Mouse (Mus musculus) regulatory T cell (primary cell): ENCODE results near the gene Gm20388.

Experiments used
- in situ Hi-C: fragments of 300-600 bp; cut with MboI, MseI; formaldehyde crosslinking; loops from one replicate; pipeline ENCODE4 v1.15.1; 2025; ENCODE audit warnings: high pct_unique_total_duplicates

Gm20388 gene

DNA sequence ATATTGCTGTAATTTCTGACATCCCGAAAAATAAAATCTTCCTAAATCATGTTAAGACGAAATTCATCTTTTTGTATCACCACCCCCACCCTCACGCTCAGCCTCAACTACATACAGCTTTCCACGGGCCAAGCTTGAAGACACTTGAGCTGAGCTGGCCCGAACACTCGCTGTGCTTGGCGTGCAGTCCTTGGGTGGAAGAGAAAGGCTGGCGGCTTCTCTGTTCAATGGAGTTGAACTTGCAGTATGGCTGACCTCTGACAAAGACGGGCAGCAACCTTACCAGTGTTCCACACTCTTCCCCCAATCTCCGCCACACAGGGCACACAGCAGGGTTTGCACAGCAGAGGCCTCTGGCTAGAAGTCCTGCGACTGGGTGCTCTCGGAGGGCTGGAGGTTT is 670.7 kb downstream of the Gm20388 start:
- in situ Hi-C loops = no loop called here

DNA sequence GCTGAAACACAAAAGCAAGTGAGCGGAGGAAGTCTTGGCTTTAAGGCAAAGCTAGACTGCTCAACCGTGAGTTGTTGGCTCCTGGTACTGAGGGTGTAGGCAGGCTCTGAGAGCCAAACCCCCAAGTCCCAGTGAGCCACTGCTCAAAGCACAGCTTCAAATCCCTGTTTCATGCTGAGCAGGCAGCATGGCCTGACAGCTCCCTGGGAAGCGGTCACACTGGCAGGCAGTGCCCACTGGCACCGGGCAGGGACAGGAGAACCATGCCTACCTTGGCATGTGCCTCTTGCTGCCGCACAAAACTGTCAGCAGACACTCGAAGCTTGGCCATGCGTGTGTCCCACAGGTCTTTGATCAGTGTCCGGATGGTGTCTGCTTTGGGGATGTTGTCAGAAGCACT is 671.2 kb downstream of the Gm20388 start:
- in situ Hi-C loops = no loop called here

DNA sequence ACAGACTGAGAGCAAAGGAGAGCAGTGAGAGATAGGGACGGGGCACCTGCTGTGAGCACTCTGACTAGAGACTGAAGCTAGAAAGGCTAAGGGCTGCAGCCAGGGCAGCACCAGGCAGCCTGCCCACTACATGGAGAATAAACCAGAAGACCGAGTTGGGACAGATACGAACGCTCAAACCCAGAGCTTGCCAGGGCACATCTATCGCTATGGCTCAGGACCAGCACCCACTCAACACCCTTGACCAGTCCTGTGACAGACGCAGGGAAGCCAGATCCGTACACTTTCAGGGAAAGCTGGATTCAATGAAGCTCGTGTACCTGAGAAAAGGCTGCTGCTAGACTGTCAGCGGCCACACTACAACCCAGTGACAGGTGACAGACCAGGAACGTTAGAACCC is 674.9 kb downstream of the Gm20388 start:
- in situ Hi-C loops = no loop called here

DNA sequence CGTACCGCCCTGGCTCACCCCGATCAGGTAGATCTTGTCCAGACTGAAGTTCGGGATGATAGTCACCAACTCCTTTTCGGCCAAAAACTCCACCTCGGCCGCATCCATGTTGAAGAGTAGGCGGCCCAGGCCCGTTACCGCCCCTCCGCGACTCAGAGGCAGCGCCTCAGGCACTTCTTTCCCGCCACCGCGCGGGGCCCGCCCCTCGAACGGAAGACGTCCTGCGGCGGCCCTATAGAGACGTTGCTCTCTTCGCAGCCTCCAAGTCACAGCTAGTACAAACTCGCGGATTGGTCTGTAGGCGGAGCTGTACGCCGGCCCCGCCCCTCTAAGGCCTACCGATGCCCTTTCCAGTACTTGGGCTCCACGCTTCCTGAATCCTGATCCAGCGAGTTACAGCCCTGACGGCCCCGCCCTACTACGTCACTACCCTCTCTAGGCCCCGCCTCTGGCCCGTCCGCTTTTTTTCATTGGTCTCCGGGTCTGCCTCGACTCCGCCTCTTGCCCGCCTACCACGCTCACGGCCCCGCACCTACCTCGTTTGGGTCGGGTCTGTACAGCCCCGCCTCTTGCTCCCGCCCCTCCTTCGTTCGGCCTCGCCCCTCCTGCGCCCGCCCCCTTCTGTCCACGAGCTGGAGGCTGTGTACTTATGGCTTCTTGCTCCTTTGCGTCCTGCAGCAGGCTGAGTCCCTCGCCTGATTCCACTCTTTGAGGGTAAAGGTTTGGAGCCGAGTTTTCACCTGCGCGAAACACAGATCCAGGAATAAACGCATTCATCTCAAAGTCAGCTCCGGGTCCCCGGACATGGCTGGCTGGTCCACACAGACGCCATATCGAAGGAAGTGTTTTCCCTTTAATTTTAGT is 678.5 kb downstream of the Gm20388 start, which contains the start of gene Gins2:
Gins2 (minus strand) TSS at position 397 of the 864 bp plus-strand sequence.
- in situ Hi-C loops = no loop called here

DNA sequence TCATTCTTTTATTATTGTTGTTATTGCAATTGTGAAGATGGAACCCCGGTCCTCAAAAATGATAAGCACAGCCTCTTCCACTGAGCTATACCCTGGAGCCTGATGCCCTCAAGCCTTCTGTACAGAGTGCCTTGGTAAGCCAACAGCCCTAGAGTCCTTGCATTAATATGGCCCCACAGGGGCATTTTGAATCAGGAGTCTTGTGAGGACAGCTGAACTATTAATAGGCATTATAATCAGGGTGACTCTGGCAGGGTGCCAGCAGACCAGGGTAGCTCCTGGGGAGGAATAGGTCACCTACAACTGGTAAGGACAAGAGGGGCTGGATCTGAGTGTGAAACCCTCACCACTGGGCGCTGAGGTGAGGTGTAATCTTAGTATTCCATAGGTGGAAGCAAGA is 679.3 kb downstream of the Gm20388 start:
- in situ Hi-C loops = no loop called here

DNA sequence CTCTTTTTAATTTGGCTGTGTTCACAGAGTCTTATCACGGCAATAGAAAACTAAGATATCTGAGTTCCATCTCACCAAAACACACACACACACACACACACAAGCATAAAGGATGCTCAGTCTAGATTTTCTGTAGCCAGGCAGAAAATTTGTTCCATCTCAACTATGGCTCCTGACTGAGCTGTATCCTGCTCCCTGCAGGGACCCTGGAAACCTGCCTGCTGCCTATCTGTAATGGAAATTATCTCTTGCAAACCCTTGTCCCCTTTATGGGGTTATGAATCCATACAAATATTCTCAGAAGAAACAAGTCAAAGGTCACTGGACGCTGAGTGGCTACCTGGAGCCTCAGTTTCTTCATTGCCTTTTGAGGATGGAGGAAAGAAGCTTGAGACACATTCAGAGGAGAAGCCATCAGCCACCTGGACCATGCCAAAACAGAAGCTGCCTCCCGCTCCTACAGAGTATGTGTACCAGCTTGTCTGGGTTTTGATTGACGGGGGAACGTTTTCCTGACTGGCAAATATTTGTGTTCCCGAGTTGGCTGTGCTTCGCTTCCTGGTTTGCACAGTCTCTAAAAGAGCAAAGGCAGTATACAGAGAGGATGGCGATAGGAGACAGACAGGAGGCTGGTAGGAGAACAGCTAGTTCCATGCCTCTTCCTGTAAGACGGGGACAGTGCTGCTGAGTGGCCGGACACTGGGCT is 681.1 kb downstream of the Gm20388 start:
- in situ Hi-C loops = no loop called here

DNA sequence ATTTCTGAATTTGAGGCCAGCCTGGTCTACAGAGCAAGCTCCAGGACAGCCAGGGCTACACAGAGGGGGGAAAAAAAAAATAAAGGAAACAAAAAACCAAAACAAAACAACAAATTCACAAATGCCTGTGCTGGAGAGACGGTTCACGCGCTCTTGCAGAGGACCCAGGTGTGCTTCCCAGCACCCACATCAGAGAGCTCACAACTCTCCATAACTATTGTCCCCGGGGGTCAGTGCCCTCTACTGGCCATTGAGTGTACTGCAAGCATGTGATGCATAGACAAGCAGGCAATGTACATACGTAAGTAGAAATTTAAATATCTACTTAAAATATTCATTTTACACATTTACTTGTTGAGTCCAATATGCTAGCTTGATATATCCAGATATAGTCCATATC is 683.9 kb downstream of the Gm20388 start:
- in situ Hi-C loops = no loop called here

DNA sequence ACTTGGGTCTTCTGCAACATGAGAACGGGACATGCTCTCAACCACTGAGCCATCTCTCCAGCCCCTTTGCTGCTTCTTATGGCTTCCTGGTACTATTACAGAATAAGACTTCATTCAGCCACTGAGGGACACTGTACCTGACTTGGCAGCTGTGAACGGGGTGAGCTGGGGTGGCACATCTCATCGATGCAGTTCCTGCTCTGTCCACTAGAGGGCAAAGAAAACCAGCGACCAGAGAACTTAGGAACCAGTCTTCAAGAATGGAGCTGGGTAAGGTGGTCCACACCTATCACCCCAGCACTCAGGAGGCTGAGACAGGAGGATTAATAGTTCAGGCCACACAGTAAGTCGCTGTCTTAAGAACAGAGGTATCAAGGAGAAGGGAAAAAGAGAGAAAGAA is 685.3 kb downstream of the Gm20388 start:
- in situ Hi-C loops = no loop called here

DNA sequence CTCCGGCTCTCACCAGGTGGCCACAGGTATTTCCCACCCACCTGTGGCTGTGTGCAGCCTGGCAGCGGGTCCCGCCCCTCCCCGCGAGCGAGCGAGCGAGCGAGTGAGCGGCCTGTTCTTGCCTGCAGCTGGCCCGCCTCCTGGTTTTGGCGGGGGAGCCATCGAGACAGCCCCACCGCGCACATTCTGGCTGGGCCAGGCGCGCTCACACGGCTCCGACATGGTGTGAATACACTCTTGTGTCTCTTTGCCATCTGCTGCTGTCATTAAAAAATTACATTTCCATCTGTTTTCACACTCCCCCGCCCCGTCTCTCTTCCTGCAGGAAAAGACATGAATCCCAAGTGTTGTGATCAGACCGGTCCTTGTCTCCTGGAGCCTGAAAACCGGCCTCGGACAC is 687.9 kb downstream of the Gm20388 start:
- in situ Hi-C loops = no loop called here

DNA sequence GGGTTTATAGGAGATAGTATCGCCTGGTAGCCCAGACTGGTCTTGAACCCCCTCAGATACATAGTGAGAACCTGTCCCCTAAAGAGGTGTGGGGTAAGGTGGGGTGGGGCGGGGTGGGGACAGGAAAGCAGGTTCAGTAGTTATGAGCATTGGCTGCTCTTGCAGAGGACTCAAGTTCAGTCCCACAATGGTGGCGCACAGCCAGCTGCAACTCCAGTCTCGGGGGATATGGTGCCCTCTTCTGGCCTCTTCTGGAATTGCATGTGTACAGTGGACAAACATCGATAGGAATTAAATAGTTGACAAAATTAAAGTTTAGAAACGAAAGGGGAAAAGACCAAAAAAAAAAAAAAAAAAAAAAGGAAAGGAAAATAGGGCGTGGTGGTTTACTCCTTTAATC is 688.9 kb downstream of the Gm20388 start:
- in situ Hi-C loops = no loop called here

DNA sequence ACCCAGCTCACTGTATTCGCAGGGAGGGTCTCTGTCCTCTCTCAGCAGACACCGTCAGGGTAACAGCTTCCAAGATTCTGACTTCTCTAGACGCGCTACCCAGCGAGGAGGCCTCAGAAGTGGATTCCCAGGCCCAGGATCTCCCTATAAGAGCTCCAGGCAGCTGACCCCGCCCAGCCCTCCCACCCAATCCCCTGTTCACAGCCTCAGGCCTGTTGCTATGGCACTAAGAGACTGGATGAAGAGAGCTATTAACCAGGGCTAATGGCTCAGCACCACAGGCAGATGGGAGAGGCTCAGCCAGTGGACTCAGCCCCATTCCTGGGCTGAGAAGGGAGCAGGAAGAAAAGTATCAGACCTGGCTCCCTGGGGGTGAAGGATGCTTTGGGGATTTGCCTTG is 692.0 kb downstream of the Gm20388 start:
- in situ Hi-C loops = no loop called here

DNA sequence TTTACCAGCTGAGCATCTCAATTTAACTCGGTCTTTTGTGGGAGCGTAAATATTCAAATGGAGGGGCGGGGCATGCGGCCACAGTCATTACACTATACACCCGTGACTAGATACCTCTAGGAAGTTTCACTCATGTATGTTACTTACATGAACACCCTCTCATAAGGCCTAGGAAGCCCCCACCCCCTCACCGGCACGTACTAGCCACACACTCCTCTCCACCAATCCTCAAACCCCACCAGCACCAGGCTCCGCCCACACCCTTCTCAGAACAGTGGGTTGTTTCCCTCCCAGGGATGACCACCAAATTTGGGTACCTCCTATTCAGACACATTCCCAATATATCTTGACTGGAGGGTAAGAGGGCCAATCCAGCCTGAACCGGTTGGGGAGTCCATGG is 696.8 kb downstream of the Gm20388 start:
- in situ Hi-C loops = no loop called here

DNA sequence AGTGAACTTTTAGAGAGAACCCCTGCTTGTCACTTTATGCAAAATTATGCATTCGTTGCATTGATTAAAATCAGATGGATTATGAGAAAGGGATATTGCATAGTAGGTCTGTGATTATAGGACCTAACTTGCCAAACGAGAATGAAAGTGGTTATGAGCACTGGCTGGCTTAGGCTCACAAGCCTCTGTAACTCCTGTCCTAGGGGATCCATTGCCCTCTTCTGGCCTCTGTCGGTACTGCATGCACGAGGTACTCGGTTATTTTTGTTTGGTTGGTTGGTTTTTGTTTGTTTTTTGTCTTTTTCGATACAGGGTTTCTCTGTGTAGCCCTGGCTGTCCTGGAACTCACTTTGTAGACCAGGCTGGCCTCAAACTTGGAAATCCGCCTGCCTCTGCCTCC is 697.2 kb downstream of the Gm20388 start:
- in situ Hi-C loops = no loop called here

DNA sequence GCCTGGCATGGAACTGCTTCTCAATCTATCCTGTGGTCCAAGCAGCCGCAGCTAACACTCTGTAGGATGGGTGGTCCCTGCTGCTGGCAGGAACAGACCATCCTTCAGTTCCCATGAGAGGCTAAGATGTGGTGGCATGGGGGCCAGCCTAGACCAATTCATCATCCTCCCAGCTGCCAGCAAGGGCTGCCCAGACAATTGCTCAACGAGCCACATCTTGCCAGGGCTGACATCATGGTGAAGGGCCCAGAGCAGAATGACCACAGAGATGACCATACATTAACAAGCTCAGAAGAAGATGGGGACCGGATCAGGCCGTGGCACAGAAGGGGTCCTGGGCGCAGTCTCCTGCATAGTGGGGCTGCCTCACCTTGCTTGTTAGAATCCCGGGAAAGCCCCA is 700.2 kb downstream of the Gm20388 start:
- in situ Hi-C loops = no loop called here

DNA sequence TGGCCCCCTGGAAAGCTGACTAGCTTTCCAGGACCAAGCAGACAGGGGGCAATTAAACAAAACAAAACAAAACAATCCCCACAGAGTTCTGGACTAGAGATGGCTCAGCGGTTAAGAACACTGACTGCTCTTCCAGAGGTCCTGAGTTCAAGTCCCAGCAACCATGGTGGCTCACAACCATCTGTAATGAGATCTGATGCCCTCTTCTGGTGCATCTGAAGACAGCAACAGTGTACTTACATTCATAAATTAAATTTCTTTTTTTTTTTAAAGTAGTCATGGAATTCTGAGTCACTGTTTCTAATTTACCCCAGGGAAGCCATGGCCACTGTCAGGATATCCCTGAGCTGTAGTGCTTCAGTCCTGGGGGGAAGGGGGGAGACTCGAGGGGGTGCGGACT is 703.9 kb downstream of the Gm20388 start:
- in situ Hi-C loops = no loop called here

DNA sequence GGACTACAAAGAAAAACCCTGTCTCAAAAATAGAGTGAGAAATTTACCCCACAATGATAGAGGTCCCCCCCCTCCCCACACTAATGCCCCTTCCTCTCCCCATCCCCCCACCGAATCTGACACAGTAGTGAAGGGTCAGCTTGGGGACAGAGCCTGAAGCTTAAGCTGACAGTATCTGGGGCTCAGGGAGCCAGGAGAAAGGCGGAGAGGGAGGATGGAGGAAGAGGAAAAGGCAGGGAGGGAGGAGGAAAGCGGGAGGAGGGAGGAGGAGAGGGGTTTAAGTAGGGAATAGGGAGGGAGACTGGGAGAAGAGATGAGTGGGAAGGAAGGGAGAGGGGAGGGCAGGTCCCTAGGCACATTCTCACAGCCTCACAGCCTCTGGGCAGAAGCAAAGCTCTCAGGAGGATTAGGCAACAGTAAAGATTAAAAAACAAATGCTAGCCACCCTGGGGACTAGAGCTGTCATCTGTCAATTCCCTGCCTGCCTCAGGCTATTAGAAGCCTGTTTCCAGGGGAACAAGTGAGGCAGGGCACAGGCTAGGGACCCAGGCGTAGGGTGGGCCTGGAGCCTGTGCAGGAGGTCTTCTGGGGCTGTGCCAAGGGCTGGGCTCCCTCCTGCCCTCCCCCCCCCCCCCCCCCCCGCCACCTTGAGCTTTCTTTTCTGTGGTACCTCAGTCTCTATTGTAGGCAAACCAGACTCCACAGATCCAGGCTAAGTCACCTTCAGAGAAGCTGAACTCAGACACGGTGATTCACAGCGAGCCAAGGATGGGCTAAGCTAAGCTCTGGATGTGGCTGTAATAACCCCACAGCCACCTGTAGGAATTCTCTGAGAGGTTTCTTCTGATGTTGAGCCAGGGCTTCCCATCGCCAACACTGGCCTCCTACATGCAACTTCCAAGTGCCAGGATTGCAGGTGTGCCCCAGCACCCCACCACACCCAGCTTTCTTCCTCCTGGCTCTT is 706.3 kb downstream of the Gm20388 start:
- in situ Hi-C loops = no loop called here

DNA sequence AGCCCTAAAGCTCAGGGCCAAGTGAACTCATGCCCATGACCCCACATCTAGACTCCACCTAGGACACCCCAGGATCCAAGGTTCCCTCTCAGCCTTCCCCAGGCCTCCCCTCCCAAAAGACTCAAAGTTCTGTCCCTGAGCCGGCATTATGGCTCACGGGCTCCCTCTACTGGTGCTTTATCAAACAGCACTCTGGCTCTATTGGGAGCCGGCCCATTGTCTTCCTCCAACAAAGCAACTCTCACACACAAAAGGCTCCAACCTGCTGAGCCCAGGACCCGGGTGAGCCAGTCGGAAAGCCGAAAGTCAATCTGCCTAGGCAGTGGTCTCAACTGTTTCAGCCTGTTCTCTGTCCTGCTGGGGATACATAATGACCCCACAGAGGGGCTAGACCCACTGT is 707.5 kb downstream of the Gm20388 start:
- in situ Hi-C loops = no loop called here

DNA sequence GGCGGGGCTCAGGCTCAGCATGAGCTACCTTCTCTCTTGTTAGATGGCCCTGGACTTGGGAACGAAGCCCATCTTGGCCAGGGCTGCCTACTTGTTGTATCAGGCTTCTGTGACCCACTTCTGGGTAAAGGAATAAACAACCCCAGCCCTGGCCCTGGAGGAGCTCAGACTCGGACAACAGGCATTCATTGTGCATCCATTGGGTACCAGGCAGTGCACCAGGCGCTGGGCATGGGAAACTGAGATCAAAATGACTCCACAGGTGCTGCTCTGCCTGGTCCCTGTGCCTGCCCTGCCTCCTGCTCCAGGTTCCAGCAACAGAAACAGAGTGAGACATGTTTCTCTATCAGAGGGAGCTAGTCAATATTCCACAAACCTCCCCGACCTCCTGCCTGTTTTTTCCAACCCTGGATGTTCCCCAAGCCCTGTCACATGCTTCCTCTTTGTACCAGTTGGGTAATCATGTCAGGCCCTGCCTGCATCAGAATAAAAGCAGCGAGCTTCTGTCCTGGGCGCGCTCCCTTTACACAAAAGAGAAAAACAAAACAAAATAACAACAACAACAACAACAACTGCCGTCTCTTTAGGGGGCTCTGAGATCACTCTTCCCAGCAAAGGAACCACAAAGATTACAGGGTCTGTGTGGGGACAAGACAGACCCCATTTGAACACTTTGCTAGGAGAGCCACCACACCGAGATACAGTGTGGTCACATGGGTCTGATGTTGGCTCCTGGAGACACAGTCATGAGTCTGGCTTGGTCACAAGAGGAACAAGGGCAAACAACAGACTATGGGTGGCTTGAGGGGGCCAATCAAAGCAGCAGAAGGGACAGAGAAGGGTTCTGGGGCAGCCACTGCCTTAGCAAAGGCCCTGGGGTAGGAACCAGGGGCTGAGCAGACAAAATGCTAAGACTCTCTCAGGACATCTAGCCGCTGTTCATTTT is 708.9 kb downstream of the Gm20388 start:
- in situ Hi-C loops = no loop called here

DNA sequence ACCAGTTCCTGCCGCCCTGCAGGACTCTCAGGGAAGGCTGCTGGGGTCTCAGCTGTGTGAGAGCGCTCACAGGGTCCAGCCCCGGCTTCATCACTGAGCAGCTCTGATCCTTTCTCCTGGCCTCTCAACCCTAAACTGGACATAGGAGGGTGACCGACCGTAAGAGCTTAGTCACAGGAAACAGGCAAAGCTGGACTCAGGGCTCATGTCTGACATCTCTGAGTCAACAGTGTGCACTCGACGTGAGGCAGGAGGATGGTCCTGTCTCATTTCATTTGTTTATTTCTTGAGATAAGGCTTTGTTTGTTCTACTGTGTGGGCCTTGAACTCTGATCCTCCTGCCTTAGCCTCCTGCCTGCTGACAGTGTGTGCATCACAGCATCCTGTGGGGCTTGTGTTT is 709.8 kb downstream of the Gm20388 start:
- in situ Hi-C loops = no loop called here

DNA sequence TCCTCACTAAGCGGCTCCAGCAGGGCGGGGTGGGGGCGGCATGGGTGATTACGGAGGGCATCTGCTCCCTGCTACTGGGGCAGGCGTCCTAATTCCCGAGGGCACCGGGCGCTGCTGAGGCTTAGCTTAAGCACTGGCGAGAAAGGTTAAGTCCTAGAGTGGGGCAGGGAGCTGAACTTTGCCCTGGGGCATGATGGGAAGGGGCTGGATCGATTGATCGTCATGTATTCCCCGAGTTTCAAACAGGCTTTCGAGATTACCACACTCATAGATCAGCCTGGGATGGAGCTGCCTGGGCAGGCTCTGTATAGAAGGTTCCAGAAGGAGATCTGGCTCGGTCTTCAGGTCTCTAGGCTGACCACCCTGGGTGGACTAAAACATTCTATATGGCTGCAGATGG is 711.5 kb downstream of the Gm20388 start:
- in situ Hi-C loops = no loop called here

DNA sequence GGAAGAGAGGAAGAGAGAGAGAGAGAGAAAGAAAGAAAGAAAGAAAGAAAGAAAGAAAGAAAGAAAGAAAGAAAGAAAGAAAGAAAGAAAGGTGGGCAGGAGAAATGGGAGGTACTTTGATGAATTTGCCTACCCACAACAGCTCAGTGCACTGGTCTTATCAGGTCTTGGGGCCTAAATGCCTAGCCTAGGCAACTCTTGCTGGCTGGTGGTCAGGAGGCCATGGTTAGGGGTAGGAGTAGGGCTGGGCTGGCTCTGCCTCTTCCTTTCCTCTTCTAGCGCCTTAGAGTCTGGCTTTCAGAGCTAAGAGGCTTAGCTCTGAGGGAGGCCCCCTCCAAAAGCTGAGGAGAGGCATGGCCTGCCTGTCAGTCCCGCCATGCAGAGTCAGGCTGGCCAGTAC is 713.0 kb downstream of the Gm20388 start:
- in situ Hi-C loops = no loop called here
